Mouse (Mus musculus): ENCODE data around the gene Ankdd1b. TPM values are rescaled to one million over a fixed set of nuclear protein-coding genes. Genes with fewer than 3 reads are reported as not detected.

Ankdd1b gene
- total and polyA plus RNA-seq, 2 experiments from 2014 or later = 0.88 to 1.2 TPM

DNA sequence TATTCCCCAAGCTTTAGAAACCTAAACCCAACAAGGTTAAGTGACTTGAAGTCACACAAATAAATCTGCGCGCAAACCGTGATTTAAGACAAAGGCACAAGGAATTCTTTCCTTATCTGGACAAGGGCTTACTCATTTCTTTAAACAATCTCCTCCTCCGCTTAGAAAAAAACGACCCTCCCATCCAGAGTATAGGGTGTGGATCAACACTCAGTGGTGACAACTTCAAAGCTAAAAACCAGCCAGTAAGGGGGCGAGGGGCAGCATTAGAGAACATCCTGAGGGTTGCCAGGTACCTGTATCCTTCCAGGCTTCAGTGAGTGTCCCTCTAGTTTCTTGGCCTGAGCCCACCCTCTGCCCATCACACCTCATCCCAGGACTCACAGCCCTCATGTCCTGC, 442 bp downstream of the Ankdd1b start:
- no peak overlapping the region for H3K4me3 ChIP-seq (ENCODE audit: low read depth, low read length)
- H3K9me3 ChIP-seq (replicated peaks; ENCODE audit: control insufficient read depth, low read length) = no peaks in the 10 kb centered on the region
- ATAC-seq (ENCODE audit: insufficient read depth, low read depth) (no peak), DNase-seq (ENCODE audit: low spot score) (no peak)
- H3K4me1 ChIP-seq (ENCODE audit: control insufficient read depth, insufficient read depth) = no peaks in the 10 kb centered on the region
- H3K4me2 ChIP-seq (ENCODE audit: low read depth, low read length) = no peak overlapping the region
- H3K27me3 ChIP-seq (ENCODE audit: control insufficient read depth, insufficient read depth, low read length) = no peaks in the 10 kb centered on the region
- 62% methylated on average over 6 of the region's 6 CpGs for WGBS
- no peak overlapping the region for H3K27ac ChIP-seq (ENCODE audit: low read depth)
- TF ChIP-seq EP300 (IDR thresholded peaks at IDR 0.05; ENCODE audit: low read depth) = no peak
- no peak for TF ChIP-seq CTCF (IDR thresholded peaks at IDR 0.05; ENCODE audit: low read depth)
- H3K36me3 ChIP-seq (replicated peaks; ENCODE audit: control insufficient read depth, insufficient read depth, low read length) = no peaks in the 10 kb centered on the region
- no peak overlapping the region for H3K9ac ChIP-seq (replicated peaks; ENCODE audit: low read depth, low read length)

DNA sequence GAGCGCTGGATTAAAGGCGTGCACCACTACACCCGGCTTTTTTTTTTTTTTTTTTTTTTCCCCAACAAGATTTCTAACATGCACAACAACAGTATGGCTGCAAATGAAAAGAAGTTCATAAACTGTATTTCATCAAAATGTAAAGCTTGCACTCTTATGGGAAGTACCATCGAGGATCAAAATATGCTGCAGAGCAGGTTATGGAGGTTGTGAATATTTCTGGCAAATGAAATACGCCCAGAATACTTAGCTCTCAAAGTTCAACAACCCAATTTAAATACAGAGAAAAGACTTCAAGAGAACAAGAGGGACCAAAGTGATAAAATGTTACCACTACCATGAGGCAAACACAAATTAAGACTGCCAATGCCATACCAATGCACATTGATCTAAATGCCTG, 2.3 kb downstream of the Ankdd1b start:
- Histone ChIP-seq H3K9ac (replicated peaks; ENCODE audit: low read depth, low read length) (no peak overlapping the region), H3K4me1 (ENCODE audit: control insufficient read depth, insufficient read depth) (no peaks in the 10 kb centered on the region), H3K36me3 (replicated peaks; ENCODE audit: control insufficient read depth, insufficient read depth, low read length) (no peaks in the 10 kb centered on the region), H3K27me3 (ENCODE audit: control insufficient read depth, insufficient read depth, low read length) (no peaks in the 10 kb centered on the region), H3K4me2 (ENCODE audit: low read depth, low read length) (no peak overlapping the region), H3K4me3 (ENCODE audit: low read depth, low read length) (no peak overlapping the region), H3K9me3 (replicated peaks; ENCODE audit: control insufficient read depth, low read length) (no peaks in the 10 kb centered on the region), H3K27ac (ENCODE audit: low read depth) (no peak overlapping the region)
- ATAC-seq (ENCODE audit: insufficient read depth, low read depth) (no peak), DNase-seq (ENCODE audit: low spot score) (no peak)
- no peak for TF ChIP-seq EP300 (IDR thresholded peaks at IDR 0.05; ENCODE audit: low read depth)
- WGBS = 91% methylated on average over 5 of the region's 5 CpGs

- H3K36me3 ChIP-seq (replicated peaks; ENCODE audit: control insufficient read depth, insufficient read depth, low read length) = no peaks in the 10 kb centered on the region
- no peak overlapping the region for H3K9ac ChIP-seq (replicated peaks; ENCODE audit: low read depth, low read length)
- no peaks in the 10 kb centered on the region for H3K9me3 ChIP-seq (replicated peaks; ENCODE audit: control insufficient read depth, low read length)
- DNase-seq (ENCODE audit: low spot score) (no peak), ATAC-seq (ENCODE audit: insufficient read depth, low read depth) (no peak)
- H3K27me3 ChIP-seq (ENCODE audit: control insufficient read depth, insufficient read depth, low read length) = no peaks in the 10 kb centered on the region
- no peaks in the 10 kb centered on the region for H3K4me1 ChIP-seq (ENCODE audit: control insufficient read depth, insufficient read depth)
- H3K4me3 ChIP-seq (ENCODE audit: low read depth, low read length) = no peak overlapping the region
- TF ChIP-seq CTCF (IDR thresholded peaks at IDR 0.05; ENCODE audit: low read depth) = no peak
- TF ChIP-seq EP300 (IDR thresholded peaks at IDR 0.05; ENCODE audit: low read depth) = no peak
- no peak overlapping the region for H3K4me2 ChIP-seq (ENCODE audit: low read depth, low read length)
- no peak overlapping the region for H3K27ac ChIP-seq (ENCODE audit: low read depth)
- WGBS = 56% methylated on average over 5 of the region's 5 CpGs
Measured at GRCm38 (mm10) chr13:96465315-96465714, 5.7 kb downstream of the Ankdd1b start.

- Histone ChIP-seq H3K4me2 (ENCODE audit: low read depth, low read length) (no peak overlapping the region), H3K4me1 (ENCODE audit: control insufficient read depth, insufficient read depth) (no peaks in the 10 kb centered on the region), H3K36me3 (replicated peaks; ENCODE audit: control insufficient read depth, insufficient read depth, low read length) (no peaks in the 10 kb centered on the region), H3K27ac (ENCODE audit: low read depth) (no peak overlapping the region), H3K4me3 (ENCODE audit: low read depth, low read length) (no peak overlapping the region), H3K27me3 (ENCODE audit: control insufficient read depth, insufficient read depth, low read length) (no peaks in the 10 kb centered on the region), H3K9me3 (replicated peaks; ENCODE audit: control insufficient read depth, low read length) (no peaks in the 10 kb centered on the region), H3K9ac (replicated peaks; ENCODE audit: low read depth, low read length) (no peak overlapping the region)
- WGBS = 74% methylated on average over 1 of the region's 1 CpGs
- DNase-seq (ENCODE audit: low spot score) (no peak), ATAC-seq (ENCODE audit: insufficient read depth, low read depth) (no peak)
- TF ChIP-seq CTCF (IDR thresholded peaks at IDR 0.05; ENCODE audit: low read depth) = no peak
- no peak for TF ChIP-seq EP300 (IDR thresholded peaks at IDR 0.05; ENCODE audit: low read depth)
Measured at GRCm38 (mm10) chr13:96462644-96463043, 8.4 kb downstream of the Ankdd1b start.

- no peaks in the 10 kb centered on the region for H3K4me1 ChIP-seq (ENCODE audit: control insufficient read depth, insufficient read depth)
- ATAC-seq (ENCODE audit: insufficient read depth, low read depth) = no peak
- TF ChIP-seq CTCF (IDR thresholded peaks at IDR 0.05; ENCODE audit: low read depth) (no peak), EP300 (IDR thresholded peaks at IDR 0.05; ENCODE audit: low read depth) (no peak)
- H3K36me3 ChIP-seq (replicated peaks; ENCODE audit: control insufficient read depth, insufficient read depth, low read length) = no peaks in the 10 kb centered on the region
- H3K4me2 ChIP-seq (ENCODE audit: low read depth, low read length) = no peak overlapping the region
- no peaks in the 10 kb centered on the region for H3K9me3 ChIP-seq (replicated peaks; ENCODE audit: control insufficient read depth, low read length)
- WGBS = 73% methylated on average over 4 of the region's 4 CpGs
- no peak overlapping the region for H3K4me3 ChIP-seq (ENCODE audit: low read depth, low read length)
- H3K27me3 ChIP-seq (ENCODE audit: control insufficient read depth, insufficient read depth, low read length) = no peaks in the 10 kb centered on the region
- H3K9ac ChIP-seq (replicated peaks; ENCODE audit: low read depth, low read length) = no peak overlapping the region
- H3K27ac ChIP-seq (ENCODE audit: low read depth) = no peak overlapping the region
- no peak for DNase-seq (ENCODE audit: low spot score)
Measured at GRCm38 (mm10) chr13:96458606-96459005, 12.4 kb downstream of the Ankdd1b start.

DNA sequence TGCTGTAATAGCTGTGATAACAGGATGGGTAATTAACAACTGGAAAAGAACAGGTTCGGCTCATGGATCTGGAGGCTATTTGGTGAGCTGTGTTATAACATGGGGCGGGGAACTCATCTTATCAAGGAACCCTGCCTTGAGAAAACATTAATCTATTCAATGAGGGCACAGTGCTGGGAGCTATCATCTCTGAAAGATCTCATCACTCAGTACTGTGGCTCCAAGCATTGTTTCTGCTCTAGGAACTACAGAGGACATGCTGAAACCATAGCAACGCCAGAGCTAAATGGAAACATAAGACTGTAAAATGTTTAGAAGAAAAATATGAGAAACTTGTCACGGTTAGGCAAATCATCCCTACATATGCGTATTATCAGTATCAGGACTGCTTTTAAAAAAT, 13.0 kb downstream of the Ankdd1b start:
- Histone ChIP-seq H3K9ac (replicated peaks; ENCODE audit: low read depth, low read length) (no peak overlapping the region), H3K4me1 (ENCODE audit: control insufficient read depth, insufficient read depth) (no peaks in the 10 kb centered on the region), H3K4me2 (ENCODE audit: low read depth, low read length) (no peak overlapping the region), H3K27ac (ENCODE audit: low read depth) (no peak overlapping the region), H3K27me3 (ENCODE audit: control insufficient read depth, insufficient read depth, low read length) (no peaks in the 10 kb centered on the region), H3K4me3 (ENCODE audit: low read depth, low read length) (no peak overlapping the region), H3K9me3 (replicated peaks; ENCODE audit: control insufficient read depth, low read length) (no peaks in the 10 kb centered on the region), H3K36me3 (replicated peaks; ENCODE audit: control insufficient read depth, insufficient read depth, low read length) (no peaks in the 10 kb centered on the region)
- no peak for ATAC-seq (ENCODE audit: insufficient read depth, low read depth)
- WGBS = 58% methylated on average over 5 of the region's 5 CpGs
- TF ChIP-seq CTCF (IDR thresholded peaks at IDR 0.05; ENCODE audit: low read depth) (no peak), EP300 (IDR thresholded peaks at IDR 0.05; ENCODE audit: low read depth) (no peak)
- no peak for DNase-seq (ENCODE audit: low spot score)
